Mouse (Mus musculus) bone marrow, adult 2 months (tissue): ENCODE measurements around the gene Srrm1.

Experiments used
- CTCF ChIP-seq: fragments of 200-500 bp; IDR thresholded peaks from 2 replicates; pipeline ENCODE4 v1.5.1; 2011; ENCODE audit warnings: low read length, control low read depth; ENCODE audit not compliant: control insufficient read depth, insufficient read depth
- POLR2A ChIP-seq: fragments of 200-500 bp; IDR thresholded peaks from 2 replicates; pipeline ENCODE4 v1.6.1; 2011; ENCODE audit warnings: low read depth, mild to moderate bottlenecking, control low read depth, low read length, borderline replicate concordance; ENCODE audit not compliant: control insufficient read depth

DNA sequence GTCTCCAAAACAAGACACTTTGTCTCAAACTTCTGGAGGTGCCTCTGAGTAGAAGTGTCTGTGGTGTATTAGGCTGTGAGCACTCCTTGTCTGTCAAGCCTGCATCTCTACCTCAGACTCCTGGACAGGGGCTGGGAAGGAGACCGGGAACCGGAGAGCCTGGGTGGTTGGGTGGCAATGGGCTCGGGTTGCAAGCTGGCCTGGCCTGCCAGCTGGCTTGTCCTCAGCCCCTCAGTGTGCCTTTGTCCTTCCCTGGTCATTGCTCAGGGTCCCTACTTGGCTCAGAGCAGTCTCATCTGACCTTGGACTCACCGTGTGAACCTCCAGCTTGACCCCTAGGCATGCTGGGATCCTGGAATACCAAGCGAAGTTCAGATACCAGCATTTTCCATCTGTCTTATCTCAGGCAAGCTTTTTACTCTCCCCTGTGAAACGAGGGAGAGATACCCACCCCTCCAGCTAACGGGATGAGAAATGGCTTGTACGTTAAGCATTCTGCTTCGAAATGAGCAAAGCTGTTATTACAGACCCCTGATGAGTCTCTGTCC, 43.9 kb downstream of the Srrm1 start:
- TF ChIP-seq CTCF (no peak), POLR2A (no peak)
